Mouse (Mus musculus) heart, adult 2 months (tissue): ENCODE measurements at regions not wholly inside any gene's neighbourhood (a gene's known extent, or its start where the extent isn't known, plus 50 kb on each side); places are given as distances from the start of the nearest gene placed in this dataset.

ENCODE experiments used
- CTCF ChIP-seq: fragments of 200-600 bp; IDR thresholded peaks from 2 replicates; pipeline ENCODE4 v1.8.1; 2022; ENCODE audit warnings: antibody characterized with exemption, mild to moderate bottlenecking, moderate library complexity
- POLR2A ChIP-seq: fragments of 200-500 bp; IDR thresholded peaks from 2 replicates; pipeline ENCODE4 v1.6.1; 2011; ENCODE audit warnings: mild to moderate bottlenecking, low read depth, low read length, control low read depth; ENCODE audit not compliant: insufficient read depth

DNA sequence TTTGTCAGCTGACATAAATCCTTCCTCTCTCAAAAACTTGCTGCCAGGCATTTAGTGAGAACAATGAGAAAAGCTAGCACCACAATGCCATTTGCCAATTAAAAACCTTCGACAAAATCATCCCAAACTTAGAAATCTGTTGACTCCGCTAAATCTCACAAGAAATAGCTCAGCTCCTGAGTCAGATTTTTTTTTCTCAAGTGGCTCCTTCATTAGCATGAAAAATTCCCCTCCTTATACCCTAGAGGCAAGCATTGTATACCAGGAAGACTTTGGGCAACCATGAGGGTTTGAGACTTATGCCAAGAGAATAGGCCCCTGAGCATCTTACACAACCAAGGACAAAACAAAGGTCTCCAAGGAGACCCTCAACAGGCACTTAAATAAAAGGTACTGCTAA lies 61.0 kb upstream of the Rap1gds1 start:
- TF ChIP-seq CTCF, result no peak
- no peak for TF ChIP-seq POLR2A
